Mouse (Mus musculus): ENCODE results near the gene Schip1.

GRCm38 (mm10) chr3:68494296-68495095 is 429.9 kb downstream of the Schip1 start:
- TF ChIP-seq TAL1 (IDR thresholded peaks at IDR 0.05; ENCODE audit: low read length) (no peak), GATA1 (IDR thresholded peaks at IDR 0.05; ENCODE audit: low read length) (no peak)
